Mouse (Mus musculus): ENCODE data around the gene Ankmy1. TPM values are rescaled to one million over a fixed set of nuclear protein-coding genes. Genes with fewer than 3 reads are reported as not detected.

Ankmy1 gene
- total RNA-seq, 2 experiments from 2014 or later: 0.11 to 0.19 TPM

DNA sequence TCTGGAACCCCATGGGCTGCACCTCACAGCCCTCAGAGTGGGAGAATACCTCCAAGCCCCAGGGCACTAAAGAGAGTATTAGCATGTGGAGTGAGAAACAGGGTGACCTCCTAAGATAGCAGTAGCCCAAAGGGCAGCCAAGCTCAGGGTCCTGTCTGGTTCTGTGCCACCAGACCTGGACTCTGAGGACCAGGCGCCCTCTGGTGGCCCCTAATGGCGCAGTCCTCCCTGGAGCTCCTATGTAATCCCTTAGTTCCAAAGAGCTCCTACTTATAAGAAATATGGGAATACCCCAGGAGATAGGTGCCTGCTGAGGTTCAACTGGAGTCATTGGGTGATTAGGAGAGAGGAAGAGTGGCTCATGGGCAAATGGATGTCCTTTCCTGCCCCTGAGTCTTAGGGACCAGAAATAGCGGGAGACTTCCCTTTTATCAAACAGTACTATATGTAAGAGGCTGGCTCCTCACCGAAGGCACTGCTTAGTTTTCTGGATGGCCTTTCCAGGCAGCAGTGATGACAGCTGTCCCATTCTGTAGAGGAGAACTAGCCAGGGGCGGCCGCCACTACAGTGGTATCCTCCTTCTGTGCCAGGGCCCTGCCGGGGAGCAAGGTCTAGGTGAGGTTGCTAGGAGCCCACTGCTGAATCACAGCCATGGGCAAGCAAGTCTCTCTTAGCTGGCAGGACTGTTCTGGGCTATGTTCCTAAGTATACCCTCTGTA lies 68.6 kb downstream of the Ankmy1 start:
- DNase-seq (ENCODE audit: low spot score in 2 of 2): peak; percentile 87 to 89
- intact Hi-C loops (cut with DNase I): loop anchor here (1.0 to 10.0 kb wide), 4 partner anchors 137 to 312 kb away; partner anchors contain the start of gene Olfr12

GRCm38 (mm10) chr1:92832011-92833010 lies 70.4 kb downstream of the Ankmy1 start:
- intact Hi-C loops (cut with DNase I): loop anchor here (5.0 to 10.0 kb wide), 2 partner anchors 218 to 310 kb away; partner anchors contain the start of gene Olfr12
- DNase-seq (ENCODE audit: low spot score in 2 of 2): peak; percentile 60 to 73

DNA sequence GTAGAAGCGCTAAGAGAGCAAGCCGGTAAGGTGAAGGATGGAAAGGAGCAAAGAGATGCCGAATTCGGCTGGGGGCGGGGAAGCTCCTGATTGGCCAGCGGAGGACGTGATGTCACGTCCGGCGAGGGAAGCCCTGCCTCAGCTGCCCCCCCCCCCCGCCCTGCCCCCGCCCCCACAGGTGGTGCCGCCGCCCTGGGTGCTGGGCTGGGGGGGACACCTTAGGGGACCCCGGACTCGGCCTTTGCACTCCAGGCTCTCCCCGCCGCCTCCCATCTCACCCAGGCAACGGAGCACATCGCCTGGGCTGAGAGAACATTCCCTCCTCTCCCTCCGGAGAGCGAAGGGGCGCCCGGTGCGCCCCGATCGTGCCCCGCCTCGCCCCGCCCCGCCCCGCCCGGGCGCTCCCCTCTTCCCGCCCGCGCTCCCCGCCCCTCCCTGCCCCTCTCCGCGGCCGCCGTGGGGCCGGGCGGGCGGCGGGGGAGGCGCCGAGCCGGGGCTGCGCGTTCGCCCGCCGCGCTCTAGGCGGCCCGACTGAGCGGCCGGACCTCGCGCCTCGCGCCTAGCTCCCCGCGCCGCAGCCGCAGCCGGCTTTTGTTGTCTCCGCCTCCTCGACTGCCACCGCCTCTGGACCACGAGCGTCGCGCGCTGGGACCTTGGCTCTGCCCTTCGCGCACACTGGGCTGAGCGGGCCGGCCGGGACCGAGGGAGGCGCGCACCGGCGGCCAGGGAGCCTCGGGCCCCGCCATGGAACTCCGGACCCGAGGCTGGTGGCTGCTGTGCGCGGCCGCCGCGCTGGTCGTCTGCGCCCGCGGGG lies 71.3 kb downstream of the Ankmy1 start, which contains the start of gene Gpc1:
TSS of gene Gpc1 (plus strand) at position 458 of the 814 bp plus-strand sequence.
- intact Hi-C loops (cut with DNase I): loop anchor here (5.0 to 10.0 kb wide), 2 partner anchors 217 to 309 kb away; partner anchors contain the start of gene Olfr12

DNA sequence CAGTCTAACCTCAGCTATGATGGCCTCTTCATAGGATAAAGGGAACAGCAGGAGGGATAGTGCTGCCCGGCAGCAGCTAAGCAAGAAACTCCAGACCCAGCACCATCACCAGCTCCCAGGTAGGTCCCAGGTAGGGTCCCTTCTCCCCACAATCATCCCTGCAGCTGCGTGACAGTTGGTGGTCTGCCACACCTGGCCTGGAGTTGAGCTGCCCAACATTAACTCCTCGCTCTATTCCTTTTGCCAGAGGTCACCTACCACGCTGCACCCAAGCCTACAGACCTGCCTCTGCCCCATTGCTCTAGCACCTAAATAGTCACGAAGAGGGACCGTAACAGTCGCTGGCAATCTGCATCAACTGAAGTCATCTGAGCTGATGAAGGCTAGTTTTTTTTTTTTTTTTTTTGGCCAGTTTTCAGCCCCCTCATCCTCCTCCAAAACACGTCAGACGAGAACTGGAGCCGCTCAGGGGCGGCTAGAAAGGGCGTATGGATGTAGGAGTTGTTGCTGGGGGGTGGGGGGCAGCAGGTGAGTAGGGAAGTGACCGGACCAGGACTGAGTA lies 72.0 kb downstream of the Ankmy1 start:
- intact Hi-C loops (cut with DNase I): loop anchor here (5.0 to 10.0 kb wide), 2 partner anchors 216 to 308 kb away; partner anchors contain the start of gene Olfr12
- no peak for DNase-seq (ENCODE audit: low spot score in 2 of 2)

More for the DNA sequence above, 71.3 kb downstream of the Ankmy1 start, which contains the start of gene Gpc1:
- peak; percentile 90 for DNase-seq (ENCODE audit: low spot score in 2 of 2)

- no peak for DNase-seq (ENCODE audit: low spot score in 2 of 2)
- intact Hi-C loops (cut with DNase I): no loop called here
Measured at GRCm38 (mm10) chr1:92815756-92816294, 86.9 kb downstream of the Ankmy1 start.

GRCm38 (mm10) chr1:92815100-92815499 lies 87.6 kb downstream of the Ankmy1 start:
- intact Hi-C loops (cut with DNase I): no loop called here
- DNase-seq (ENCODE audit: low spot score in 2 of 2): no peak

DNA sequence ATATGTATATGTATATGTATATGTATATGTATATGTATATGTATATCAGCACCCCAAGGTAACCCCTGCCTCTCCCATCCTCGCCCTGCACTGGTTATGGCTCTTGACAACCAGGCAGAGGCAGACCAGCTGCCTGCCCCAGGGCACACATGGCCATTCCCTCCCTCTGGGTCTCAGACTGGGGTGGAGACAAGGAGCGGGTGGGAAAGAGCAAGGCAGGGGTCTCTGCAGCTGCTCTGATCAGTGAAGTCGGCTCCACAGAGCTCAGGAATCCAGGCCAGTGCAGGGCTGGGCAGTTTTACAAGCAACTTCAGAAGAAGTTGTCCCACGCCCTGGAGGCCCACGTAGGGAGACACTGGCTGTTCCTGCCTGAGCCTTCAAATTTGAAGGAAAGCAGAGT lies 88.4 kb downstream of the Ankmy1 start:
- no peak for DNase-seq (ENCODE audit: low spot score in 2 of 2)
- intact Hi-C loops (cut with DNase I): no loop called here

Small RNA genes within 50 kb of the gene (microRNA-seq; reads per million reads assigned to microRNA genes)
- 15,841 to 30,035 reads per million in 2 experiments for gene Mir149

Other genes starting within 250 kb of the Ankmy1 start
- 10 to 100 TPM; 73.9 to 88.5 TPM for gene Gpc1, start 71.3 kb downstream of the Ankmy1 start, total RNA-seq (2021)
- gene Dusp28, start 4.1 kb upstream of the Ankmy1 start, total RNA-seq (2021): 1 to 10 TPM; 6.6 to 8.1 TPM
- 10 to 100 TPM; 39.9 to 42.5 TPM for gene Rnpepl1, start 7.9 kb upstream of the Ankmy1 start, total RNA-seq (2021)
- 10 to 100 TPM; 44.9 to 52.0 TPM for gene Capn10, start 31.5 kb upstream of the Ankmy1 start, total RNA-seq (2021)
- gene Gpr35, start 48.0 kb upstream of the Ankmy1 start, total RNA-seq (2021): under 1 TPM; 0.26 to 0.61 TPM
- gene Aqp12, start 103.4 kb upstream of the Ankmy1 start, total RNA-seq (2021): not detected
- gene Kif1a, start 199.0 kb upstream of the Ankmy1 start, total RNA-seq (2021): 100 to 1,000 TPM; 813 to 815 TPM
- gene Agxt, start 232.3 kb upstream of the Ankmy1 start, total RNA-seq (2021): not detected

Data from left cerebral cortex, postnatal 14 days (tissue).